Mouse (Mus musculus): Measurements from ENCODE around the gene B230104I21Rik. TPM values are rescaled to one million over a fixed set of nuclear protein-coding genes. Genes with fewer than 3 reads are reported as not detected.
A peak's percentile ranks its signal among the peaks of the same experiment; 100 is the strongest.

The B230104I21Rik gene
- polyA plus RNA-seq, 1 experiment from 2014 or later: not detected

GRCm38 (mm10) chr4:154325410-154325809 lies 10.5 kb upstream of the B230104I21Rik start:
- Histone ChIP-seq H3K27ac (no peak overlapping the region), H3K4me1 (0 out of 2 replicates have a peak, but pooled peaks cover 3% of the 10 kb centered on the region), H3K36me3 (replicated peaks) (no peaks in the 10 kb centered on the region), H3K4me2 (no peak overlapping the region), H3K9ac (no peak overlapping the region), H3K4me3 (no peak overlapping the region), H3K9me3 (no peaks in the 10 kb centered on the region), H3K27me3 (replicated peaks) (no peaks in the 10 kb centered on the region; the same call in 1 of the 2 replicates)
- WGBS: 75% methylated on average over 4 of the region's 4 CpGs
- no peak for ATAC-seq (replicated peaks)

- Histone ChIP-seq H3K9me3 (no peaks in the 10 kb centered on the region), H3K27me3 (replicated peaks) (no peaks in the 10 kb centered on the region; the same call in 1 of the 2 replicates), H3K4me1 (peaks cover 10% of the 10 kb centered on the region), H3K9ac (no peak overlapping the region), H3K4me2 (peak overlapping the region; percentile 25), H3K27ac (no peak overlapping the region), H3K36me3 (replicated peaks) (no peaks in the 10 kb centered on the region), H3K4me3 (no peak overlapping the region)
- no peak for ATAC-seq (replicated peaks)
- 5% methylated on average over 19 of the region's 20 CpGs for WGBS
Observed at GRCm38 (mm10) chr4:154328431-154328830, 7.5 kb upstream of the B230104I21Rik start.

- no peak overlapping the region for H3K4me3 ChIP-seq
- peak overlapping the region; percentile 25 for H3K4me2 ChIP-seq
- H3K4me1 ChIP-seq: peaks cover 10% of the 10 kb centered on the region
- no peaks in the 10 kb centered on the region for H3K36me3 ChIP-seq (replicated peaks)
- H3K9me3 ChIP-seq: no peaks in the 10 kb centered on the region
- no peak overlapping the region for H3K9ac ChIP-seq
- WGBS: 6% methylated on average over 6 of the region's 6 CpGs
- no peak overlapping the region for H3K27ac ChIP-seq
- no peaks in the 10 kb centered on the region; the same call in 1 of the 2 replicates for H3K27me3 ChIP-seq (replicated peaks)
- ATAC-seq (replicated peaks): peak; percentile 82
Observed at GRCm38 (mm10) chr4:154328836-154329235, 7.1 kb upstream of the B230104I21Rik start.

- WGBS: 91% methylated on average over 7 of the region's 7 CpGs
- Histone ChIP-seq H3K4me2 (no peak overlapping the region), H3K4me1 (peaks cover 11% of the 10 kb centered on the region), H3K9me3 (no peaks in the 10 kb centered on the region), H3K36me3 (replicated peaks) (no peaks in the 10 kb centered on the region), H3K27me3 (replicated peaks) (no peaks in the 10 kb centered on the region; the same call in 1 of the 2 replicates), H3K4me3 (no peak overlapping the region), H3K9ac (no peak overlapping the region), H3K27ac (no peak overlapping the region)
- ATAC-seq (replicated peaks): no peak
Observed at GRCm38 (mm10) chr4:154330001-154330400, 5.9 kb upstream of the B230104I21Rik start.

GRCm38 (mm10) chr4:154331271-154331670 lies 4.7 kb upstream of the B230104I21Rik start:
- peaks cover 24% of the 10 kb centered on the region for H3K4me1 ChIP-seq

GRCm38 (mm10) chr4:154333300-154333699 lies 2.6 kb upstream of the B230104I21Rik start:
- no peak for ATAC-seq (replicated peaks)
- 78% methylated on average over 8 of the region's 8 CpGs for WGBS
- Histone ChIP-seq H3K36me3 (replicated peaks) (no peaks in the 10 kb centered on the region), H3K9ac (no peak overlapping the region), H3K4me3 (no peak overlapping the region), H3K27me3 (replicated peaks) (no peaks in the 10 kb centered on the region; the same call in 1 of the 2 replicates), H3K4me2 (no peak overlapping the region), H3K4me1 (peaks cover 34% of the 10 kb centered on the region), H3K27ac (no peak overlapping the region), H3K9me3 (no peaks in the 10 kb centered on the region)

More at GRCm38 (mm10) chr4:154331271-154331670, 4.7 kb upstream of the B230104I21Rik start:
- no peak for ATAC-seq (replicated peaks)
- WGBS: 38% methylated on average over 12 of the region's 12 CpGs
- no peak overlapping the region for H3K27ac ChIP-seq
- no peaks in the 10 kb centered on the region for H3K36me3 ChIP-seq (replicated peaks)
- H3K27me3 ChIP-seq (replicated peaks): no peaks in the 10 kb centered on the region; the same call in 1 of the 2 replicates
- peak overlapping the region; percentile 6; the same call in 1 of the 2 replicates for H3K9ac ChIP-seq
- H3K9me3 ChIP-seq: no peaks in the 10 kb centered on the region
- no peak overlapping the region for H3K4me2 ChIP-seq
- no peak overlapping the region for H3K4me3 ChIP-seq

- WGBS: 62% methylated on average over 48 of the region's 48 CpGs
- H3K9ac ChIP-seq: no peak overlapping the region
Observed at GRCm38 (mm10) chr4:154334699-154335402, 1.1 kb upstream of the B230104I21Rik start.

GRCm38 (mm10) chr4:154336650-154337049 lies 723 bp downstream of the B230104I21Rik start:
- Histone ChIP-seq H3K4me1 (peaks cover 24% of the 10 kb centered on the region; the same call in 1 of the 2 replicates), H3K27me3 (replicated peaks) (no peaks in the 10 kb centered on the region), H3K9ac (no peak overlapping the region), H3K9me3 (no peaks in the 10 kb centered on the region), H3K4me2 (no peak overlapping the region), H3K4me3 (no peak overlapping the region), H3K36me3 (replicated peaks) (no peaks in the 10 kb centered on the region), H3K27ac (0 out of 2 replicates have a peak overlapping the region, but pooled peaks have one; percentile 4)
- WGBS: 19% methylated on average over 10 of the region's 10 CpGs
- ATAC-seq (replicated peaks): no peak

More at GRCm38 (mm10) chr4:154334699-154335402, 1.1 kb upstream of the B230104I21Rik start:
- no peaks in the 10 kb centered on the region for H3K9me3 ChIP-seq
- no peak overlapping the region for H3K27ac ChIP-seq
- no peaks in the 10 kb centered on the region; the same call in 1 of the 2 replicates for H3K27me3 ChIP-seq (replicated peaks)
- peak overlapping the region; percentile 19; the same call in 1 of the 2 replicates for H3K4me3 ChIP-seq
- H3K4me1 ChIP-seq: peaks cover 31% of the 10 kb centered on the region
- no peaks in the 10 kb centered on the region for H3K36me3 ChIP-seq (replicated peaks)
- peak; percentile 13; the same call in 1 of the 2 replicates for ATAC-seq (replicated peaks)
- peak overlapping the region; percentile 44 for H3K4me2 ChIP-seq

- Histone ChIP-seq H3K27me3 (replicated peaks) (0 out of 2 replicates have a peak, but pooled peaks cover 2% of the 10 kb centered on the region), H3K4me2 (no peak overlapping the region), H3K4me1 (peaks cover 10% of the 10 kb centered on the region), H3K27ac (no peak overlapping the region), H3K9ac (no peak overlapping the region), H3K9me3 (no peaks in the 10 kb centered on the region), H3K36me3 (replicated peaks) (no peaks in the 10 kb centered on the region), H3K4me3 (no peak overlapping the region)
- WGBS: 26% methylated on average over 19 of the region's 19 CpGs
- no peak for ATAC-seq (replicated peaks)
Observed at GRCm38 (mm10) chr4:154346731-154347522, 11.0 kb downstream of the B230104I21Rik start.

- Histone ChIP-seq H3K4me1 (peaks cover 10% of the 10 kb centered on the region), H3K27me3 (replicated peaks) (0 out of 2 replicates have a peak, but pooled peaks cover 2% of the 10 kb centered on the region), H3K4me2 (no peak overlapping the region), H3K9ac (no peak overlapping the region), H3K27ac (no peak overlapping the region), H3K4me3 (no peak overlapping the region), H3K9me3 (no peaks in the 10 kb centered on the region), H3K36me3 (replicated peaks) (no peaks in the 10 kb centered on the region)
- WGBS: 61% methylated on average over 11 of the region's 11 CpGs
- ATAC-seq (replicated peaks): no peak
Observed at GRCm38 (mm10) chr4:154348197-154348786, 12.4 kb downstream of the B230104I21Rik start.

GRCm38 (mm10) chr4:154352246-154352645 lies 16.3 kb downstream of the B230104I21Rik start:
- WGBS: 49% methylated on average over 13 of the region's 13 CpGs
- Histone ChIP-seq H3K27me3 (replicated peaks) (0 out of 2 replicates have a peak, but pooled peaks cover 2% of the 10 kb centered on the region), H3K4me2 (no peak overlapping the region), H3K36me3 (replicated peaks) (no peaks in the 10 kb centered on the region), H3K9ac (no peak overlapping the region), H3K27ac (no peak overlapping the region), H3K4me1 (peaks cover 1% of the 10 kb centered on the region; the same call in 1 of the 2 replicates), H3K9me3 (no peaks in the 10 kb centered on the region), H3K4me3 (no peak overlapping the region)
- ATAC-seq (replicated peaks): no peak

GRCm38 (mm10) chr4:154355408-154355807 lies 19.5 kb downstream of the B230104I21Rik start:
- Histone ChIP-seq H3K9me3 (no peaks in the 10 kb centered on the region), H3K9ac (no peak overlapping the region), H3K36me3 (replicated peaks) (no peaks in the 10 kb centered on the region), H3K27ac (no peak overlapping the region), H3K4me3 (no peak overlapping the region), H3K4me1 (peaks cover 9% of the 10 kb centered on the region; the same call in 1 of the 2 replicates), H3K27me3 (replicated peaks) (no peaks in the 10 kb centered on the region), H3K4me2 (no peak overlapping the region)
- WGBS: 95% methylated on average over 5 of the region's 5 CpGs
- ATAC-seq (replicated peaks): no peak
